Mouse (Mus musculus): ENCODE results near the gene Ppp1r13b. TPM values are rescaled to one million over a fixed set of nuclear protein-coding genes. Genes with fewer than 3 reads are reported as not detected.

The Ppp1r13b gene
- polyA plus RNA-seq, 1 experiment from 2014 or later, result 6.8 TPM

- DNase-seq (ENCODE audit: low spot score) (peak; percentile 12), ATAC-seq (replicated peaks; ENCODE audit: insufficient number of reproducible peaks, low FRiP score, low TSS enrichment, low read depth) (no peak)
- WGBS, result 51% methylated on average over 9 of the region's 9 CpGs
- no peaks in the 10 kb centered on the region for H3K4me1 ChIP-seq (ENCODE audit: control insufficient read depth, insufficient read depth, low read length)
- H3K9ac ChIP-seq (replicated peaks; ENCODE audit: low read length), result no peak overlapping the region
- H3K9me3 ChIP-seq (replicated peaks; ENCODE audit: control insufficient read depth, low read length), result no peaks in the 10 kb centered on the region
- H3K27me3 ChIP-seq (ENCODE audit: control insufficient read depth, insufficient read depth, low read length), result no peaks in the 10 kb centered on the region
- no peak overlapping the region for H3K4me2 ChIP-seq (ENCODE audit: low read depth, low read length)
- no peaks in the 10 kb centered on the region for H3K36me3 ChIP-seq (replicated peaks; ENCODE audit: control insufficient read depth, insufficient read depth, low read depth, low read length)
- no peak overlapping the region for H3K4me3 ChIP-seq (ENCODE audit: low read depth, low read length)
- H3K27ac ChIP-seq (replicated peaks; ENCODE audit: low read depth, low read length), result no peak overlapping the region
Measured at GRCm38 (mm10) chr12:111848300-111848798, 59.6 kb downstream of the Ppp1r13b start.

- 83% methylated on average over 10 of the region's 10 CpGs for WGBS
- no peaks in the 10 kb centered on the region for H3K27me3 ChIP-seq (ENCODE audit: control insufficient read depth, insufficient read depth, low read length)
- H3K9me3 ChIP-seq (replicated peaks; ENCODE audit: control insufficient read depth, low read length), result no peaks in the 10 kb centered on the region
- DNase-seq (ENCODE audit: low spot score) (no peak), ATAC-seq (replicated peaks; ENCODE audit: insufficient number of reproducible peaks, low FRiP score, low TSS enrichment, low read depth) (no peak)
- no peaks in the 10 kb centered on the region for H3K4me1 ChIP-seq (ENCODE audit: control insufficient read depth, insufficient read depth, low read length)
- no peaks in the 10 kb centered on the region for H3K36me3 ChIP-seq (replicated peaks; ENCODE audit: control insufficient read depth, insufficient read depth, low read depth, low read length)
- H3K27ac ChIP-seq (replicated peaks; ENCODE audit: low read depth, low read length), result no peak overlapping the region
- H3K4me3 ChIP-seq (ENCODE audit: low read depth, low read length), result no peak overlapping the region
- H3K4me2 ChIP-seq (ENCODE audit: low read depth, low read length), result no peak overlapping the region
- no peak overlapping the region for H3K9ac ChIP-seq (replicated peaks; ENCODE audit: low read length)
Measured at GRCm38 (mm10) chr12:111846815-111847214, 61.1 kb downstream of the Ppp1r13b start.

- Histone ChIP-seq H3K4me3 (ENCODE audit: low read depth, low read length) (no peak overlapping the region), H3K36me3 (replicated peaks; ENCODE audit: control insufficient read depth, insufficient read depth, low read depth, low read length) (no peaks in the 10 kb centered on the region), H3K9me3 (replicated peaks; ENCODE audit: control insufficient read depth, low read length) (no peaks in the 10 kb centered on the region), H3K4me1 (ENCODE audit: control insufficient read depth, insufficient read depth, low read length) (no peaks in the 10 kb centered on the region), H3K27ac (replicated peaks; ENCODE audit: low read depth, low read length) (no peak overlapping the region), H3K9ac (replicated peaks; ENCODE audit: low read length) (no peak overlapping the region), H3K27me3 (ENCODE audit: control insufficient read depth, insufficient read depth, low read length) (no peaks in the 10 kb centered on the region), H3K4me2 (ENCODE audit: low read depth, low read length) (no peak overlapping the region)
- ATAC-seq (replicated peaks; ENCODE audit: insufficient number of reproducible peaks, low FRiP score, low TSS enrichment, low read depth) (no peak), DNase-seq (ENCODE audit: low spot score) (no peak)
- WGBS, result 88% methylated on average over 4 of the region's 4 CpGs
Measured at GRCm38 (mm10) chr12:111845953-111846352, 62.0 kb downstream of the Ppp1r13b start.

GRCm38 (mm10) chr12:111843470-111843869 lies 64.4 kb downstream of the Ppp1r13b start:
- no peak overlapping the region for H3K9ac ChIP-seq (replicated peaks; ENCODE audit: low read length)
- no peak overlapping the region for H3K4me2 ChIP-seq (ENCODE audit: low read depth, low read length)
- no peaks in the 10 kb centered on the region for H3K27me3 ChIP-seq (ENCODE audit: control insufficient read depth, insufficient read depth, low read length)
- no peak overlapping the region for H3K27ac ChIP-seq (replicated peaks; ENCODE audit: low read depth, low read length)
- no peaks in the 10 kb centered on the region for H3K4me1 ChIP-seq (ENCODE audit: control insufficient read depth, insufficient read depth, low read length)
- ATAC-seq (replicated peaks; ENCODE audit: insufficient number of reproducible peaks, low FRiP score, low TSS enrichment, low read depth), result no peak
- WGBS, result 54% methylated on average over 2 of the region's 2 CpGs
- no peaks in the 10 kb centered on the region for H3K36me3 ChIP-seq (replicated peaks; ENCODE audit: control insufficient read depth, insufficient read depth, low read depth, low read length)
- no peak for DNase-seq (ENCODE audit: low spot score)
- H3K4me3 ChIP-seq (ENCODE audit: low read depth, low read length), result no peak overlapping the region
- H3K9me3 ChIP-seq (replicated peaks; ENCODE audit: control insufficient read depth, low read length), result no peaks in the 10 kb centered on the region

GRCm38 (mm10) chr12:111842565-111843433 lies 65.1 kb downstream of the Ppp1r13b start:
- WGBS, result 78% methylated on average over 15 of the region's 15 CpGs
- no peaks in the 10 kb centered on the region for H3K9me3 ChIP-seq (replicated peaks; ENCODE audit: control insufficient read depth, low read length)
- no peak overlapping the region for H3K4me3 ChIP-seq (ENCODE audit: low read depth, low read length)
- no peaks in the 10 kb centered on the region for H3K27me3 ChIP-seq (ENCODE audit: control insufficient read depth, insufficient read depth, low read length)
- no peak overlapping the region for H3K4me2 ChIP-seq (ENCODE audit: low read depth, low read length)
- no peaks in the 10 kb centered on the region for H3K4me1 ChIP-seq (ENCODE audit: control insufficient read depth, insufficient read depth, low read length)
- no peak overlapping the region for H3K9ac ChIP-seq (replicated peaks; ENCODE audit: low read length)
- DNase-seq (ENCODE audit: low spot score), result no peak
- H3K27ac ChIP-seq (replicated peaks; ENCODE audit: low read depth, low read length), result no peak overlapping the region
- no peak for ATAC-seq (replicated peaks; ENCODE audit: insufficient number of reproducible peaks, low FRiP score, low TSS enrichment, low read depth)
- no peaks in the 10 kb centered on the region for H3K36me3 ChIP-seq (replicated peaks; ENCODE audit: control insufficient read depth, insufficient read depth, low read depth, low read length)

GRCm38 (mm10) chr12:111833457-111833856 lies 74.5 kb downstream of the Ppp1r13b start:
- H3K27ac ChIP-seq (replicated peaks; ENCODE audit: low read depth, low read length), result no peak overlapping the region
- DNase-seq (ENCODE audit: low spot score) (no peak), ATAC-seq (replicated peaks; ENCODE audit: insufficient number of reproducible peaks, low FRiP score, low TSS enrichment, low read depth) (no peak)
- no peaks in the 10 kb centered on the region for H3K4me1 ChIP-seq (ENCODE audit: control insufficient read depth, insufficient read depth, low read length)
- no peak overlapping the region for H3K4me2 ChIP-seq (ENCODE audit: low read depth, low read length)
- 86% methylated on average over 10 of the region's 10 CpGs for WGBS
- H3K4me3 ChIP-seq (ENCODE audit: low read depth, low read length), result no peak overlapping the region
- no peaks in the 10 kb centered on the region for H3K27me3 ChIP-seq (ENCODE audit: control insufficient read depth, insufficient read depth, low read length)
- no peaks in the 10 kb centered on the region for H3K9me3 ChIP-seq (replicated peaks; ENCODE audit: control insufficient read depth, low read length)
- H3K9ac ChIP-seq (replicated peaks; ENCODE audit: low read length), result no peak overlapping the region
- H3K36me3 ChIP-seq (replicated peaks; ENCODE audit: control insufficient read depth, insufficient read depth, low read depth, low read length), result peaks cover under 1% of the 10 kb centered on the region

GRCm38 (mm10) chr12:111832643-111833042 lies 75.3 kb downstream of the Ppp1r13b start:
- H3K4me1 ChIP-seq (ENCODE audit: control insufficient read depth, insufficient read depth, low read length), result no peaks in the 10 kb centered on the region
- H3K27ac ChIP-seq (replicated peaks; ENCODE audit: low read depth, low read length), result no peak overlapping the region
- no peaks in the 10 kb centered on the region for H3K27me3 ChIP-seq (ENCODE audit: control insufficient read depth, insufficient read depth, low read length)
- DNase-seq (ENCODE audit: low spot score) (no peak), ATAC-seq (replicated peaks; ENCODE audit: insufficient number of reproducible peaks, low FRiP score, low TSS enrichment, low read depth) (no peak)
- no peak overlapping the region for H3K4me3 ChIP-seq (ENCODE audit: low read depth, low read length)
- no peaks in the 10 kb centered on the region for H3K9me3 ChIP-seq (replicated peaks; ENCODE audit: control insufficient read depth, low read length)
- no peak overlapping the region for H3K4me2 ChIP-seq (ENCODE audit: low read depth, low read length)
- no peak overlapping the region for H3K9ac ChIP-seq (replicated peaks; ENCODE audit: low read length)
- WGBS, result 74% methylated on average over 5 of the region's 5 CpGs
- peaks cover 3% of the 10 kb centered on the region for H3K36me3 ChIP-seq (replicated peaks; ENCODE audit: control insufficient read depth, insufficient read depth, low read depth, low read length)

- no peaks in the 10 kb centered on the region for H3K9me3 ChIP-seq (replicated peaks; ENCODE audit: control insufficient read depth, low read length)
- H3K4me2 ChIP-seq (ENCODE audit: low read depth, low read length), result no peak overlapping the region
- H3K27me3 ChIP-seq (ENCODE audit: control insufficient read depth, insufficient read depth, low read length), result no peaks in the 10 kb centered on the region
- no peak overlapping the region for H3K27ac ChIP-seq (replicated peaks; ENCODE audit: low read depth, low read length)
- DNase-seq (ENCODE audit: low spot score), result no peak
- H3K36me3 ChIP-seq (replicated peaks; ENCODE audit: control insufficient read depth, insufficient read depth, low read depth, low read length), result peaks cover 3% of the 10 kb centered on the region
- WGBS, result 88% methylated on average over 10 of the region's 10 CpGs
- no peak overlapping the region for H3K9ac ChIP-seq (replicated peaks; ENCODE audit: low read length)
- no peaks in the 10 kb centered on the region for H3K4me1 ChIP-seq (ENCODE audit: control insufficient read depth, insufficient read depth, low read length)
- ATAC-seq (replicated peaks; ENCODE audit: insufficient number of reproducible peaks, low FRiP score, low TSS enrichment, low read depth), result no peak
- no peak overlapping the region for H3K4me3 ChIP-seq (ENCODE audit: low read depth, low read length)
Measured at GRCm38 (mm10) chr12:111830375-111830774, 77.5 kb downstream of the Ppp1r13b start.

All from embryonic facial prominence, embryonic 11.5 days (tissue).